Mouse (Mus musculus) frontal cortex, postnatal 10 days (tissue): Measurements from ENCODE around the gene Mfsd11.

Experiments used
- DNase-seq, 2 experiments: peaks; one replicate each; pipeline ENCODE4 v3.0.0; 2022; ENCODE audit warnings: low spot score in 2 of 2, mixed read lengths in 1 of 2

The Mfsd11 gene

DNA sequence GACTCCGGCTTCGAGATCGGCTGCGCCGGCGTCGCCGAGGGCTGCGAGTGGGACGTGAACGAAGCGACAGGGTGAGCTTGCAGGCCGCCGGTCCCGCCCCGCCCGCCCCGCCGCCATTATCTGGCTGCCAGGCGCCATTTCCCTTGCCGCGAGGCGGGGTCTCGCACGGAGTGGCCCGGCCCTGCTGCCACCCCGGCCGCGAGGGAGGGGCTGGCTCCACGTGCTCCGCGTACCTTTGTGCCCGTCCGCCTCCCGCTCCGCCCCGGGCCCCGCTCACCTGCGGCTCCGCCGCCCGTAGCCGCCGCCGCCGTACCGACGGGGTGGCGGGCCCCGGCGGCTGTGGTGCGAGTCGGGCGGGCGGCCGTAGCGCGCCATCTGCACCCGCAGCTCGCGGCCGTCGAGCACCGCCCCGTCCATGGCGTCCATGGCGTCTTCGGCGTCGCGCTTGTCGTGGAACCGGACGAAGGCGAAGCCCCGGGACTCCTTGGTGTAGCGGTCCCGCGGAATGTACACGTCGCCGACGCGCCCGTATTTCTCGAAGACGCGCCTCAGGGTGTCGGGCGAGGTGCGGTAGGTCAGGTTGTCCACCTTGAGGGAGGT lies at the start of gene Mfsd11:
Gene Mfsd11, plus strand, starts transcription at position 150 of the 600 bp plus-strand sequence.
- peak; percentile 63 to 81 for DNase-seq

DNA sequence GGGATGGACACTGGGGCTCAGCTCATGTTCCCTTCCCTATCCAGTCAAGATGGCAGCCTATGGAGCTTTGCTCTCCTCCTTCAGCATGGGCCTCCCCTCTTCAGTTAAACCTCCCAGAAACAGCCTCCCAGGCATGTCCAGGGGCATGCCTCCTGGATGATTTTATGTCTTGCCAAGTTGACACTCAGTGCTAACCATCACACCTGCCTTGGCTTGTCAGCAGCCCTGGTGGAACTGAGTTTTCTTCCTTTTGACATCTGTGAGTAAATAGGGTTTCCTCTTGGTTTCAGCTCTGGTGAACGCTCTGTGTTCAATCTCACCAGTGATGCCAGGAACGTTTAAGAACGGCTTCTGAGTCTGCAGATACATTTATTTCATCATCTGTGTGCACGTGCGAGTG lies 49.5 kb upstream of the Mfsd11 start:
- DNase-seq = no peak

DNA sequence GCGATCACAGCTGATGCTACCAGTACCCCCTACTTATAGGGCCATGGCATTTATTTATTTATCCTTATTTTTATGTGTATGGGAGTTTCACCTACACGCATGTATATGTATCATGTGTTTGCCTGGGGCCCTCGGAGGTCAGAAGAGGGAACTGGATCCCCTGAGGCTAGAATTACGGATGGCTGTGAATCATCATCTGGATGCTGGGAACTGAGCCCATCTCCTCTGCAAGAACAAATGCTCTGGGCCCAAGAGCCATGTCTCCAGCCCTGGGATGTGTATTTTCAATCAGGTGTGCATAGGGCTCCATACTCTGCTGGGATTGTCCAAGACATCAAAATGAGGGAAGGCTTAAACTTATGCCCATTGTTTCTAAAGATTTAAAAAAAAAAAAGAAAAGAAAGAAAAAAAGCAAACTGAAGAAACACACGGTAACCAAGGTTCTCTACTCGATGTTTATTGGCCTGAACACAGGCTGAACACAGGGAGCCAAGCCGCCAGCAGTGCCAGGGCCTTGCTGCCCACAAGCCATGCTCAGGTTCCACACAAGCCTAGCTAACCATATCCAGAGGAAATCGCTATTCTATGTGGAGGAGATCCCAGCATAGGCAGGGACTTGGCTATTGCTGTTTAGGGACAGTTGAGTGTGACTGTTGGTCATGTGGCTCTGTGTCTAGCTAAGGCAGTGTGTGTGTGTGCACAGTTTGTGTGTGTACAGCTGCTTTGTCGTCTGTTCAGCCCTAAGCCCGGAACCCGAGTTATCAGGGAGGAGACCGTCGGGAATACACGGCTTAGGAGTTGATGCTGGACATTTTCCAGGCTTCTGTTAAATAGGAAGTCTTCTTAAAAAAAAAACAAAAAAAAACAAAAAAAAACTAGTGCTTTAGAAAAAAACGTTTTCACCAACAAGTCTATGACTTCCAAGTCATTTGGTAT lies 45.8 kb upstream of the Mfsd11 start:
- no peak for DNase-seq

DNA sequence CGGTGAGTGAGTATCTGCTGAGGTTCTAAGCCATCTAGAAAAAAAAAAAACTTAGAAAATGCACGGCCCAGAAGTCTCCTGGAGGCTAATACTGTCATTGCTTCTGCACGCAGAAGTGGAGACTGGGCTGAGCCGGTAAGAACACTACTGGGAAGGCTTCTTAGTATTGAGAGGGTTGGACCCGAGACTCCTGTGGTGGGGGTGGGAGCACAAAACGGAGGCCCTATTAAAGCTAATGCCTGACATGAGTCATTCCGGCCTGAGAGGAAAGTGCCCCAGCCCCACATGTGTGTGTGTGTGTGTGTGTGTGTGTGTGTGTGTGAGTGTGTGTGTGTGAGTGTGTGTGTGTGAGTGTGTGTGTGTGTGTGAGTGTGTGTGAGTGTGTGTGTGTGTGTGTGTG lies 45.1 kb upstream of the Mfsd11 start:
- no peak for DNase-seq

DNA sequence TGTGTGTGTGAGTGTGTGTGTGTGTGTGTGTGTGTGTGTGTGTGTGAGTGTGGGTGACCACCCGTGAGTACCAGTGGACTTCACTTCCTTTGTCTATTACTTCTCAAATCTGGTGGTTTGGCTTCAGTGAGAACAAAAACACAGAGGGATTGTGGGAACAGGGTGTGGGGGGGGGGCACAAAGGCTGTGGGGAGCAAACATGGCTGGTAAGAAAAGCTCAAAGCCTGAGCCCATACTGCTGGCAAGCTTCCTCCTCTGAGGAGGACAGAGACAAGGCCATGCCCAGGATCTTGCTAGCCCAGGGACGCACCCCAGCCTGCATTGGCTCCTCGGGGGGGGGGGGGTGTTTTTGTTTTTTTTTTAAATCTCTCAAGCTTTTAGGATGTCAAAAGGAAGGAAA lies 44.7 kb upstream of the Mfsd11 start:
- DNase-seq = no peak

DNA sequence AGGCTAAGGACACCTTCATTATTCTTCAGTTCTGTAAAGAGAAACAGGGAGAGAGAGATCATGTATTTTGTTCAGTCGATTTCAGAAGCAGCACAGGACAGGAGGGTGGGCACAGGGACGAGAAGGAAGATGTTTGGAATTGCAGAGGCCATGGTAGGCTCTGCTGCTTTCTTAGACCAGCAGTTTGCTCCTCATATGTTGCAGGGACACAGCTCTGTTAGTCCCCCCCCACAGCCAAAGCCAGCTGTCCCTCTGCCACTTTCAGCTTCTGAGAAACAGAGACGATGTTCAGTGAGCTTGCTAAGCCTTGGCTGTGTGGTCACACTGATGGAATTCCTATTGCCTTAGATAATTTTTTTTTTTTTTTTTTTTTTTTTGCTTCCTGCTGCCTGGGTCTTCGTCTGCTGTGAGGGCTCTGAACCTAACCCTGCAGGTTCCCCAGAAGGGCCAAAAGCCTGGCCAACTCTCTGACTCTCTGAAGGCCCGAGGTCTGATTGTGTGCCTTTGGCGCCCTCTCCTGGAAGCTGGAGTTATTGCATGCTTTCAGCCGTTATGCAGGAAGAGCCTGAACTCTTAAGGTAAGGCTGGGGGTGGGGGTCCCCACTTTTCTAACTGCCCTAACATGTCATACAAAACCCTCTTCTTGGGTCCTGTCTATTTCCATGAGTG lies 44.2 kb upstream of the Mfsd11 start:
- peak in 1 of 2 experiments; percentile 82 for DNase-seq

DNA sequence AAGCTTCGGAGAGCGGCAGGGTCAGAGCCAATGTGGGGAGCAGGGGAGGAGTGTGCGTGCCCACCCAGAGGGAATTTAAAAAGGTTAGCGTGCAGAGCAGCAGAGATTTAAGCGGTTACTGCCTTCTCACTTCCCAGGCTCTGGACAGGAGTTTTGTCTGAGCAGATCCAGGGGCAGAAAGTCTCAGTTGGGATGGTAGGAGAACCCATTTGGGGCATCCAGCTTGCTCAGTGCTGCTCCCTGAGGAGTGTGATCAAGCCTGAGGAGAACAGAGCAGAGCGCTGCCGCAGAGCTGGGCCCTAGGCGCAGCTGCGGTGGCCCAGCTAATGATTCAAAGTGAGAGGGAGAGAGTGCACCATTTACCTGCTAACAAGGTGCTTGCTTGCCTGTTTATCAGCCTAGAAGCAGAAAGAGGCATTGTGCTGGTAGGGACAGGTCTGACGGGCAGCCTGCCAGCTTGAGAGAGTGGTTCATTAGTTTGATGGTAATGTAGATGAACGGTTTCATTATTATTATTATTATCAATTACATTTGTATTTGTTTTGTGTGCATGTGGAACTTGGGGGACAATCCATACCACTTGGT lies 43.3 kb upstream of the Mfsd11 start:
- no peak for DNase-seq

DNA sequence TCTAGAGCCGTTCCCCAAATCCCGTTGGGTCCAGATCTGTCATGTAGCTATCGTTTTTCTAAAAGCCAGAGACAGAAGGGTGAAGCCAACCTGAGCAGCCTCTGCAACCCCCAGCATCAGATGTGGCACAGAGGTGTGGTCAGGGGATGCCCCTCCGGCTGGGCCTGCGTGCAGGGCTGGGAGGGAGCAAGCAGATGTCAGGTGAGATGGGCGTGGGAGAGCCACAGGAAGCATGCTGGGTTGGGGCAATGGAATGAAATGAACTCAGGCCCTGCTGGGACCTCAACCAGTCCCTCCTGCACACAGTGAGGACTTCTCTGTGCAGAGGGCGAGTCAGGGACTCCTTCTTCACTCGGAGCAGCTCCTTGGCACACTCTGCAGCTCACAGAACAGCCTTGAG lies 42.7 kb upstream of the Mfsd11 start:
- DNase-seq = no peak

DNA sequence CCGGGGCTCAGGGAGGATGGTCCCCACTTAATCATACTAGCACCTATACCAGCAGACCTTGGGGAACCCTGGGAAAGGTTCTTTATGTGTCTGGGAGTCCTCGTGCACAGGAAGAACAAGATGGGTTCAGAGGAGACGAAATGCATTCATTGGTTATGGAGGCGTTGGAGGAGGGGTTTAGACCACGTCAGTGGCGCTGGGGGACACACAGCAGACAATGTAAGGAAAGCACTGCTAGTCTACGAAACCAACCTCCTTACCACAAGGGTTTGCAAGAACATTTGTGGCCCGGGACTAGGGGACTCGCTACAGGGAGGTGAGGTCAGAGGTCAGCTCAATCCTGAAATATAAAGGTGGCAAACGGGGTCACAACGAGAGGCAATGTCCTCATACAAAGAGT lies 41.7 kb upstream of the Mfsd11 start:
- DNase-seq = no peak

DNA sequence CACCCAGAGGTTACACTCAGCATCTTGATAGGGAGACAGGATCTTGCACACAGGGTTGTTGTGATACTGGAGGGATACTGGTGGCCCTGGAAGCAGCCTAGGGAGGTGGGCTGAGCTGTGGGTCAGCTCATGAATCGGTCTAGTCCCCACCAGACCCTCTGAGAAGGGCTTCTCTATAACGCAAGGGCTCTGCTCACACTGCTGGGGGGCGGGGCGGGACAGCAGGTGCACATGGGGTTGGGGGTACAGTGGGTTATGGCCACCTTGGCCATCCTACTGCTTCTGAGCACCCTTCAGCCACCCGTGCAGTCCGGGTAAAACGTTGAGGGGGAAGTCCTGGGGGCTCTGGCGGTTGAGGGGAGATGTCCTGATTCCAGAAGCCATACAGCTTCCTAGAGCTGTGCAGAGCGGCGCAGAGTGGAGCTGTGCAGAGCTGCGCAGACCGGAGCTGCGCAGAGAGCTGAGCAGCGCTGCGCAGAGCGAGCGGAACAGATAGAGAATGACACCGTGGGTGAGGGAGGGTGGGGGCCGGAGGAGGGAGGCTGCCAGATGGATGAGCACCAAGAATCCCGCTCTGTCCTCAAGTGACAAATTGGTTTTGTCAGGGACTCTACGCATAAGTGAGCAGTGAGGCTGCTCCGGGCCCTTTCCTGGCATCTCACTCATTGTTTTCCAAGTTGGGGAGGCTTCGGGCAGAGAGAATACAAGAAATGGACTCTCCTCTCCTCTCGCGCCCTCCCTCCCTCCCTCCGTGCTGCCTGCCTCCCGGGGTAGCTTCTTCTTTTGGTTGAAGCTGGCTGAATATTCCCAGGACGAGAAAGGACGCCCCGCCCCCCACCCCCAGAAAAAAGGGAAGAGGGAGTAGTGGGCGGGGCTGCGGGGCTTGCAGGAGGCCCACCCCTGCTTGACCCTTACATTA lies 41.0 kb upstream of the Mfsd11 start:
- peak; percentile 67 to 74 for DNase-seq

DNA sequence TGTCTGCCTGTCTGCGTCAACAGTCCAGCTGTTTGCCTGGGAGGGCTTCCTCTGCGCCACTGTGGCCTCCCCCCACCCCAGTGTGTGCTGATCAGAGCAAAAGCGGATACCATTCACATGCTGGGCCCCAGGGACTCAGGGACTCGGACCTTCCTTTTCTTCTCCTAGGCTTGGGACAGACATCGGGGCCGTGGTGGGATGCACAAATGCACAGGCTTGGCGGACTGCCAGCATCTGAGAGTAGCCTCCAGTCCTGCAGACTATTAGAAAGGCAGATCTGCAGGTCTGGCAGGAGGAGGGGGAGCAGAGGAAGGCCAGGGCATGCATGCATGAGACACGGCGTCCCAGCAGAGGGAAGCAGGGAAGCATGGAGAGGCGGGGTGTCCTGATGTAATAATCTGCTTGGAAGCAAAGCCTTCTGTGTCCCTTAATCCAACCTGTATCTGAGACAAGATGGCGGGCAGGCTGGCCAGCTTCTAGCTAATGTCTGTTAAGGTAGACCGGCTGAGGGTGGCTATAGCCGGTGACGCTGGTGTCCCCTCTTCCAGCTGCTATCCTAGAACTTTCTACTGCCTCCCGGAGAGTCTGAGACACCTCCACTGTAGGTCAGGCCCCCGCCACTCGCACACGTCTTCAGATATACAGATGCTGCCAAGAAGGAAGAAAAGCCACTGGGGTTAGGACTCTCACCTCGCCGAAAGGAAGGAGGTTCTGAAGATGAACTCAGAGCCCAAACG lies 39.3 kb upstream of the Mfsd11 start:
- DNase-seq = no peak

DNA sequence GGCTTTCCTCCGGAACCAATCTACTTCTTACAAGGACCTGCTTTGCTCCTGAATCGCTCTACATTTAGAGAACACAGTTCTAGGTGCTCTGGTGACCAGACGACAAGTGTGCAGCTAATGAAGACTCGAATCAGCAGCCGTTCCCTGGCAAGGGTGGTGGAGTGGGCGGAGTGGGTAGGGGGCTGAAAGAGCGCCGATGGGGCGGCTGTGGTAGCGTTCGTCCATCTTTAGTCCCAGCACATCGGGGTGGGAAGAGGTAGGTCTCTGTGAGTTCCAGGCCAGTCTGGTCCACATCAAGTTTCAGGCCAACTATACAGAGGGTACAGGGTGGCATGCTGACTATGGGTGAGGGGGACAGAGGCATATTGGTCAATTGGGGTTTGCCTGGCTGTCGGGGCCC lies 38.6 kb upstream of the Mfsd11 start:
- no peak for DNase-seq

DNA sequence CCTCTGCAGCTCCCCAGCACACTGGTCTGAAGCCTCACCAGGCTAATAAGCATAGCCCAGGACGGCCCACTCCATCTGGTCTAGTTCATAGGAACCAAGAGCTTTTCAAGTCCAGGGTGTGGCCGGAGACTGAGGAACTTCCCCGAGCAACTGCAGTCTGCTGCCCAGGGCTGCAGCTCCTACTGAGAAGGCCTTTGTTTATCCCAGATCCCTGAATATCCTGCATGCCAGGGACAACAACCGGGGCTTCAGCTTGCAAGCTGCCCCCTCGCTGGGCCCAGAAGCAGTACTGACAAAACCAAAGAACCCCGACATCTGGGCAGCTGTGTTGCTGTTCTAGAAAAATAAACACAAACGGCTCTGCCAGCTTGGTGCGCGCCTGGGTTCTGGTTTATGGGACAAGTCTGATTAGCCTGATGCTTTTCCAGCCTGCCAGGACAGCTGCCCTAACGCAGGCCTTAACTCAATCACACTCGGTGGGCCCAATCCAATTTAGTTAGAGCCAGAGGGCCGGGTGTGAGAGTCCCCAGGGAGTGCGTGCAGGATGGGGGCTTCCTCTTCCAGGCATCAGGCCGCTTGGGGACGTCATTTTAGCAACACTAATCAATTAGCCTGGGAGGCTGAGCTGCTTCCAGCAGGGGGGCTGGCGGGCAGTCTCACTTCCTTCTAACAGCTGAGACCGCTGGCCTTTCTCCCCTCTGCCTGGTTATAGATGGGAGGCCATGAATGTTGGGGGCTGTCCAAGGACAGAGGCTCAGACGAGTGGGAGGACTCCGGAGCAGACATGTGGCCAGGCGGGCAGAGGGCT lies 38.0 kb upstream of the Mfsd11 start:
- peak; percentile 39 to 51 for DNase-seq

DNA sequence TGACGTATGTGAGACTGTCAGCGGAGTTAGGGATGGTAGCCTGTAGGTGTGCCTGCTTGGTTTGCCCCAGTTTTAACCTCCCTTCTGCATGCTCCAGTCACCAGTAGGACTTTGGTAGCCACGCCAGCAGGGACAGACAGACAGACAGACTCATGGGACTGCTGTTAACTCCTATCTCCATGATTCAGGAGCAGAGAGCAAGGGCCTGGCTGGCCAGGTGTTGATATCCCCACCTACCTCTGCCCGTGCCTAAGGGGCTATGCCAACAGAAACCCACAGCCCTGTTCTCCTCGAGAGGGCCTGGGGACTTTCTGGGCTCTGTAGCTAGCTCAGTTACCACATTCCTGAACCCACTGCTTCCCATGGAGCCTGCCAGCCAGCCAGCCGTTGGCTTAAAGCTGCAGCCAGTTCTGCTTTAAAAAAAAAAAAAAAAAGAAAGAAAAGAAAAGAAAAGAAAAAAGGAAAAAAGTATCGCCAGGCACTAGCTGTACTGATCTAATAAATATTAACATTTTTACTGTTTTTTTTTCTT lies 37.3 kb upstream of the Mfsd11 start:
- no peak for DNase-seq

DNA sequence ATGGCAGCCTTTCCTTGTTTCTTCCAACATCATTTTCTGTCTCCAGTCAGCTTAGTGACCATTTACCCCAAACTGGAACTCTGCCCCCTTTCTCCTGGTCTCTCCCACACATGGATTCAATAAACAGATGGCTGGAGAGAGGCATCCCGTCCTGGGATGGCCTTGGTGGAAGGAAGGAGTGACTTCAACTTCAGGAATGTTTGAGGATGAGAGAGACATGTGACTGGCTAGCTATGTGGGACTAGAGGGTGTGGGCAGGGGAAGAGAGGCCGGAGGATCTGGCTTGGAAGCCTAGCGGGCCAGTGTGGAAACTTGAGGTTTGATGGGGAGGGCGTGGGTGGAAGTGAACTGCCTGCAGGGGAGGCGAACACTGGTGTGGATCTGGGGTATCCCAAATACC lies 35.5 kb upstream of the Mfsd11 start:
- no peak for DNase-seq

DNA sequence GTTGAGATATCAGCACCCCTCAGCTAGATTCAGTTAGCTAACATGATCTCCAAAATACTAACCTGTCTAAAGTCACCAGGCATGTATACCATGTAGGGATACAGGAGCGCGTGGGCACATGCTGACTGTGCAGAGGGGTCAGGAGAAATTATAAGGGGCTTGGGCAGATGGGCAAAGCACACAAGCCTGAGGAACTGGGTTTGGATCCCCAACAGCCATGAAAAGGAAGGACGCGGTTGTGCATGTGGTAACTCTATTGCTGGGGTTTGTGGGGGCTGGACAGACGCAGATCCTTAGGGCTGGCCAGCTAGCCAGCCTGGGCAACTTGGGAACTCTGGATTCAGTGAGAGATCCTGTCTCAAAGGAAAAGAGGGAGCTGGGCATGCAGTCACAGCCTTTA lies 34.7 kb upstream of the Mfsd11 start:
- DNase-seq = no peak

DNA sequence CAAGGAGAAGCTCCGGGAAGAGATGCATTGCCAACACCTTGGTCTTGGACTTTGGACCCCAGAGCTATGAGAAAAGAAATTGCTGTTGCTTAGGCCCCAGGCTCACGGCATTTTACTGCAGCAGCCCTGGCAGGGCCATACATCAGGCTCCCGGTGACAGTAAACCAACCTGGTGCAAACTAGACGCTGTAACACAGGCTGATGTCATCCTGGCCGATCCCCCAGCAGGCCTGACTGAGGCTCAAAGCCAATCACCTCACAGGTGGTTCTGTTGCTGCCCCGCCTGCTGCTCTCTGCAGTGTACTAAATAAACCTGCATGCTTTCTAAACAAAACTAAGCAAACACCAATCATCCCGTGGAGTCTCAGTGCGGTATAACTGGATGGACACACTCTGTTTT lies 33.5 kb upstream of the Mfsd11 start:
- no peak for DNase-seq

DNA sequence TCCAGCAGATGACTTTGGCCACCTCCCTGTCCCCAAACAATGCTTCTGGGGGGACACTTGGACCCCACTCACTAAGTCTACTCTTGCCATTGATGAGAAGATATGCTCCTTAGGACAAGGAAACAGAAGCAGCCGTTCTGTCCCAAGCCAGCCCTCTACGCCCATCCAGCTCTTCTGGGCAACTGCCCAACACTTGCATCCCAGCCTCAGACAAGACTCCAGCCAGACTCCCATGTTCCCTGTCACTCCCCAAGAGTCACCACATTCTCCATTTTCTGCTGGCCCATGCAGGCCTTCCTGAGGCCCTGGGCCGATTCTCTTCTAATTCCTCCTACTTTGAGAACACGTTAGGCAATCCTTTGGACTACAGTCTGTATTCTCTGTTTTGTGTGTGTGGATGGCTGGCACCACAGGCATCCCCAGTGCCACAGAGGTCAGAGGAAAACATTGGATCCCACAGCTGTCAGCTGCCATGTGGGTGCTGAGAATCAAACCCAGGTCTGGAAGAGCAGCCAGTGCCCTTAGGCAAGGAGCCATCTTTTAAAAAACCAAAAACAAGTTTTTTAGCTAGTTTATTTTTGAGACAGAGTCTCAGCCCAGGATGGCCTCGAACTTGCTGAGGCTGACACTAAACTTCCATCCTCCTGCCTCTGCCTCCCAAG lies 32.2 kb upstream of the Mfsd11 start:
- no peak for DNase-seq
